Mouse (Mus musculus): ENCODE measurements around the gene Gm45194. TPM values are rescaled to one million over a fixed set of nuclear protein-coding genes. Genes with fewer than 3 reads are reported as not detected.

Gm45194 gene
- total RNA-seq (2014; fragmentation: Nextera tagmentation) (not detected in 2 replicates), total RNA-seq (2017) (not detected in 2 replicates), polyA plus RNA-seq (2012) (not detected in 2 replicates)

- TF ChIP-seq CTCF (IDR thresholded peaks at IDR 0.05; ENCODE audit: low read depth, low read length) = no peak
- no peak for TF ChIP-seq GATA1 (IDR thresholded peaks at IDR 0.05; ENCODE audit: borderline replicate concordance, low read length)
- no peak for TF ChIP-seq POLR2AphosphoS5 (IDR thresholded peaks at IDR 0.05; ENCODE audit: insufficient replicate concordance, low read depth, low read length)
- TF ChIP-seq GATA2 (IDR thresholded peaks at IDR 0.05; ENCODE audit: borderline replicate concordance, low read depth, low read length) = no peak
- no peak for TF ChIP-seq TAL1 (conservative IDR thresholded peaks at IDR 0.05; ENCODE audit: low read depth, low read length)
- no peak for ATAC-seq (ENCODE audit: extremely low read depth, insufficient number of reproducible peaks, low FRiP score, poor library complexity, severe bottlenecking)
- Histone ChIP-seq H3K27me3 (ENCODE audit: insufficient read depth, low read length) (no peaks in the 10 kb centered on the region), H3K9me3 (replicated peaks) (peaks cover 3% of the 10 kb centered on the region; the same call in 1 of the 2 replicates), H3K36me3 (replicated peaks) (no peaks in the 10 kb centered on the region), H3K4me3 (ENCODE audit: low read depth, low read length) (no peak within 1 kb of the TSS), H3K4me1 (ENCODE audit: insufficient read depth, low read depth, low read length) (no peaks in the 10 kb centered on the region)
- DNase-seq (ENCODE audit: low spot score) = no peak
Observed at GRCm38 (mm10) chrX:111891089-111891488, at the start of gene Gm45194. TSS of gene Gm45194 (plus strand) at chrX:111891389.

- no peak for ATAC-seq (ENCODE audit: extremely low read depth, insufficient number of reproducible peaks, low FRiP score, poor library complexity, severe bottlenecking)
- TF ChIP-seq GATA1 (IDR thresholded peaks at IDR 0.05; ENCODE audit: borderline replicate concordance, low read length) (no peak), POLR2AphosphoS5 (IDR thresholded peaks at IDR 0.05; ENCODE audit: insufficient replicate concordance, low read depth, low read length) (no peak), GATA2 (IDR thresholded peaks at IDR 0.05; ENCODE audit: borderline replicate concordance, low read depth, low read length) (no peak), TAL1 (conservative IDR thresholded peaks at IDR 0.05; ENCODE audit: low read depth, low read length) (no peak), CTCF (IDR thresholded peaks at IDR 0.05; ENCODE audit: low read depth, low read length) (no peak)
- DNase-seq (ENCODE audit: low spot score) = no peak
Observed at GRCm38 (mm10) chrX:111855878-111856277, 35.3 kb upstream of the Gm45194 start.

GRCm38 (mm10) chrX:111881251-111881650, 9.9 kb upstream of the Gm45194 start:
- Histone ChIP-seq H3K4me3 (ENCODE audit: low read depth, low read length) (no peak overlapping the region), H3K27me3 (ENCODE audit: insufficient read depth, low read length) (no peaks in the 10 kb centered on the region), H3K36me3 (replicated peaks) (no peaks in the 10 kb centered on the region), H3K4me1 (ENCODE audit: insufficient read depth, low read depth, low read length) (no peaks in the 10 kb centered on the region), H3K9me3 (replicated peaks) (no peaks in the 10 kb centered on the region)
- ATAC-seq (ENCODE audit: extremely low read depth, insufficient number of reproducible peaks, low FRiP score, poor library complexity, severe bottlenecking) (no peak), DNase-seq (ENCODE audit: low spot score) (no peak)
- no peak for TF ChIP-seq POLR2AphosphoS5 (IDR thresholded peaks at IDR 0.05; ENCODE audit: insufficient replicate concordance, low read depth, low read length)
- no peak for TF ChIP-seq GATA1 (IDR thresholded peaks at IDR 0.05; ENCODE audit: borderline replicate concordance, low read length)
- no peak for TF ChIP-seq CTCF (IDR thresholded peaks at IDR 0.05; ENCODE audit: low read depth, low read length)
- no peak for TF ChIP-seq TAL1 (conservative IDR thresholded peaks at IDR 0.05; ENCODE audit: low read depth, low read length)
- no peak for TF ChIP-seq GATA2 (IDR thresholded peaks at IDR 0.05; ENCODE audit: borderline replicate concordance, low read depth, low read length)

More at GRCm38 (mm10) chrX:111855878-111856277, 35.3 kb upstream of the Gm45194 start:
- Histone ChIP-seq H3K4me1 (ENCODE audit: insufficient read depth, low read depth, low read length) (no peaks in the 10 kb centered on the region), H3K9me3 (replicated peaks) (no peaks in the 10 kb centered on the region), H3K36me3 (replicated peaks) (no peaks in the 10 kb centered on the region), H3K4me3 (ENCODE audit: low read depth, low read length) (no peak overlapping the region), H3K27me3 (ENCODE audit: insufficient read depth, low read length) (no peaks in the 10 kb centered on the region)

- ATAC-seq (ENCODE audit: extremely low read depth, insufficient number of reproducible peaks, low FRiP score, poor library complexity, severe bottlenecking) (no peak), DNase-seq (ENCODE audit: low spot score) (no peak)
- Histone ChIP-seq H3K4me1 (ENCODE audit: insufficient read depth, low read depth, low read length) (no peaks in the 10 kb centered on the region), H3K27me3 (ENCODE audit: insufficient read depth, low read length) (no peaks in the 10 kb centered on the region), H3K4me3 (ENCODE audit: low read depth, low read length) (no peak overlapping the region), H3K36me3 (replicated peaks) (no peaks in the 10 kb centered on the region), H3K9me3 (replicated peaks) (peaks cover 3% of the 10 kb centered on the region; the same call in 1 of the 2 replicates)
- TF ChIP-seq GATA1 (IDR thresholded peaks at IDR 0.05; ENCODE audit: borderline replicate concordance, low read length) (no peak), TAL1 (conservative IDR thresholded peaks at IDR 0.05; ENCODE audit: low read depth, low read length) (no peak), POLR2AphosphoS5 (IDR thresholded peaks at IDR 0.05; ENCODE audit: insufficient replicate concordance, low read depth, low read length) (no peak)
Observed at GRCm38 (mm10) chrX:111894321-111895050, 3.3 kb downstream of the Gm45194 start.

- no peak overlapping the region for H3K4me3 ChIP-seq (ENCODE audit: low read depth, low read length)
- H3K9me3 ChIP-seq (replicated peaks) = peaks cover 3% of the 10 kb centered on the region; the same call in 1 of the 2 replicates
- TF ChIP-seq TAL1 (conservative IDR thresholded peaks at IDR 0.05; ENCODE audit: low read depth, low read length) (no peak), GATA2 (IDR thresholded peaks at IDR 0.05; ENCODE audit: borderline replicate concordance, low read depth, low read length) (no peak), POLR2AphosphoS5 (IDR thresholded peaks at IDR 0.05; ENCODE audit: insufficient replicate concordance, low read depth, low read length) (no peak), CTCF (IDR thresholded peaks at IDR 0.05; ENCODE audit: low read depth, low read length) (no peak), GATA1 (IDR thresholded peaks at IDR 0.05; ENCODE audit: borderline replicate concordance, low read length) (no peak)
- DNase-seq (ENCODE audit: low spot score) = no peak
- no peaks in the 10 kb centered on the region for H3K27me3 ChIP-seq (ENCODE audit: insufficient read depth, low read length)
- no peaks in the 10 kb centered on the region for H3K36me3 ChIP-seq (replicated peaks)
- ATAC-seq (ENCODE audit: extremely low read depth, insufficient number of reproducible peaks, low FRiP score, poor library complexity, severe bottlenecking) = no peak
- H3K4me1 ChIP-seq (ENCODE audit: insufficient read depth, low read depth, low read length) = no peaks in the 10 kb centered on the region
Observed at GRCm38 (mm10) chrX:111895084-111895779, 4.0 kb downstream of the Gm45194 start.

GRCm38 (mm10) chrX:111917422-111917821, 26.2 kb downstream of the Gm45194 start:
- DNase-seq (ENCODE audit: low spot score) = no peak
- H3K4me1 ChIP-seq (ENCODE audit: insufficient read depth, low read depth, low read length) = no peaks in the 10 kb centered on the region
- no peaks in the 10 kb centered on the region for H3K36me3 ChIP-seq (replicated peaks)
- TF ChIP-seq GATA2 (IDR thresholded peaks at IDR 0.05; ENCODE audit: borderline replicate concordance, low read depth, low read length) = no peak
- TF ChIP-seq TAL1 (conservative IDR thresholded peaks at IDR 0.05; ENCODE audit: low read depth, low read length) = no peak
- no peak for TF ChIP-seq GATA1 (IDR thresholded peaks at IDR 0.05; ENCODE audit: borderline replicate concordance, low read length)
- no peak for TF ChIP-seq POLR2AphosphoS5 (IDR thresholded peaks at IDR 0.05; ENCODE audit: insufficient replicate concordance, low read depth, low read length)
- no peak for TF ChIP-seq CTCF (IDR thresholded peaks at IDR 0.05; ENCODE audit: low read depth, low read length)
- no peaks in the 10 kb centered on the region for H3K27me3 ChIP-seq (ENCODE audit: insufficient read depth, low read length)
- H3K9me3 ChIP-seq (replicated peaks) = no peaks in the 10 kb centered on the region
- no peak for ATAC-seq (ENCODE audit: extremely low read depth, insufficient number of reproducible peaks, low FRiP score, poor library complexity, severe bottlenecking)
- no peak overlapping the region for H3K4me3 ChIP-seq (ENCODE audit: low read depth, low read length)
